9 mouse cellular contexts compared by ENCODE assay signal in genomic region chr17:34629221-34629751, GRCm38 (mm10). TPM values are rescaled to one million over a fixed set of nuclear protein-coding genes. Genes with fewer than 3 reads are reported as not detected.
DNase-seq lines count a peak whose midpoint lies in the region; ATAC-seq and TF ChIP-seq lines count a peak whose summit lies in the region.
"Had no signal": no experiment of that assay in that cellular context is flagged by ENCODE, and none has a peak within 500 bp of the region (broad histone marks: within the 10 kb centered on the region; RNA-seq: fewer than 3 reads in every experiment).

TSS of gene Prrt1 (plus strand) at chr17:34629533.

- H3K27me3 ChIP-seq in hindbrain, postnatal 0 days (ENCODE audit: insufficient read depth, low read length): no peaks in the 10 kb centered on the region
- peaks cover 50% of the 10 kb centered on the region for H3K27me3 ChIP-seq in liver, embryonic 16.5 days (ENCODE audit: control insufficient read depth, insufficient read depth, low read depth, low read length)

- H3K9ac ChIP-seq in hindbrain, postnatal 0 days (replicated peaks; ENCODE audit: low read length): peak within 1 kb of the TSS; percentile 59
- H3K9ac ChIP-seq in liver, embryonic 16.5 days (ENCODE audit: low read depth, low read length): no peak within 1 kb of the TSS

- no peak for TF ChIP-seq CTCF in hindbrain, postnatal 0 days (IDR thresholded peaks at IDR 0.05; ENCODE audit: low read depth)

- 0% methylated on average over 16 of the region's 16 CpGs for WGBS in hindbrain, postnatal 0 days
- 8% methylated on average over 16 of the region's 16 CpGs for WGBS in liver, embryonic 16.5 days (ENCODE audit: insufficient replicate concordance)

- H3K36me3 ChIP-seq in hindbrain, postnatal 0 days (ENCODE audit: insufficient read depth, low read length): no peaks in the 10 kb centered on the region
- no peaks in the 10 kb centered on the region for H3K36me3 ChIP-seq in liver, embryonic 16.5 days (ENCODE audit: control insufficient read depth, insufficient read depth)

- H3K4me3 ChIP-seq in hindbrain, postnatal 0 days (ENCODE audit: low read length): peak within 1 kb of the TSS; percentile 55
- peak within 1 kb of the TSS; percentile 72 for H3K4me3 ChIP-seq in liver, embryonic 16.5 days (ENCODE audit: low read depth, low read length)

- H3K4me1 ChIP-seq in hindbrain, postnatal 0 days (ENCODE audit: insufficient read depth, low read length): peaks cover 44% of the 10 kb centered on the region
- peaks cover 31% of the 10 kb centered on the region for H3K4me1 ChIP-seq in liver, embryonic 16.5 days (ENCODE audit: control insufficient read depth, low read depth, low read length)

- H3K9me3 ChIP-seq in hindbrain, postnatal 0 days (ENCODE audit: low read length): no peaks in the 10 kb centered on the region
- no peaks in the 10 kb centered on the region for H3K9me3 ChIP-seq in liver, embryonic 16.5 days (replicated peaks; ENCODE audit: control insufficient read depth, low read length)

- H3K27ac ChIP-seq in hindbrain, postnatal 0 days: peak within 1 kb of the TSS; percentile 95
- H3K27ac ChIP-seq in liver, embryonic 16.5 days (ENCODE audit: low read length): no peak within 1 kb of the TSS

- DNase-seq in cerebellum, adult 11-12 months: peak; percentile 77
- peak; percentile 40 for DNase-seq in ES-CJ7 (ENCODE audit: low read depth, low spot score)
- peak; percentile 41 for DNase-seq in embryo, embryonic 9.5 days (ENCODE audit: extremely low spot score)
- DNase-seq in hindbrain, postnatal 0 days (ENCODE audit: low spot score): peak; percentile 77
- peak; percentile 89 for DNase-seq in telencephalon, adult 2 months (ENCODE audit: low read depth, low spot score)

- ATAC-seq in cerebellum, adult (ENCODE audit: insufficient number of reproducible peaks, low FRiP score, low TSS enrichment): no peak
- ATAC-seq in hindbrain, postnatal 0 days: no peak
- ATAC-seq in liver, embryonic 16.5 days (ENCODE audit: low read depth): no peak
- no peak for ATAC-seq in granulocyte monocyte progenitor cell, adult 5-6 weeks (replicated peaks; ENCODE audit: poor library complexity, severe bottlenecking)

- H3K4me2 ChIP-seq in hindbrain, postnatal 0 days (ENCODE audit: low read depth, low read length): peak within 1 kb of the TSS; percentile 98
- H3K4me2 ChIP-seq in liver, embryonic 16.5 days (ENCODE audit: low read depth, low read length): peak within 1 kb of the TSS; percentile 74

RNA-seq across cellular contexts. Expression of gene Prrt1, which starts in this region (rescaled TPM):
- total RNA-seq in hindbrain, postnatal 0 days (2014; rRNA removed): 7.5 and 8.1 TPM in 2 replicates
- polyA plus RNA-seq in hindbrain, postnatal 0 days (2015; fragmentation: Nextera tagmentation; extraction: Ambion mirVana): 7.3 and 7.9 TPM in 2 replicates
- polyA plus RNA-seq in liver, embryonic 16.5 days (2015; fragmentation: Nextera tagmentation; extraction: Ambion mirVana): not detected in 2 replicates
- 0.88 TPM in 1 of 2 replicates, not detected in the other for total RNA-seq in granulocyte monocyte progenitor cell, adult 5-6 weeks (2014; fragmentation: Nextera tagmentation)
- total RNA-seq in granulocyte monocyte progenitor cell, adult 5-6 weeks (2017): not detected in 2 replicates
- polyA plus RNA-seq: C2C12 had no signal
